Mouse (Mus musculus): ENCODE results near the gene Dclre1b.

- no peak for TF ChIP-seq CTCF (IDR thresholded peaks at IDR 0.05; ENCODE audit: low read depth, low read length)
- no peak for TF ChIP-seq POLR2A (IDR thresholded peaks at IDR 0.05; ENCODE audit: borderline replicate concordance, low read depth, low read length)
Observed at GRCm38 (mm10) chr3:103839711-103840110, 30.5 kb upstream of the Dclre1b start.
